Mouse (Mus musculus): Measurements from ENCODE around the gene Ifrd2. TPM values are rescaled to one million over a fixed set of nuclear protein-coding genes. Genes with fewer than 3 reads are reported as not detected.

The Ifrd2 gene
- polyA plus RNA-seq, 1 experiment from 2014 or later, result 61.4 TPM

DNA sequence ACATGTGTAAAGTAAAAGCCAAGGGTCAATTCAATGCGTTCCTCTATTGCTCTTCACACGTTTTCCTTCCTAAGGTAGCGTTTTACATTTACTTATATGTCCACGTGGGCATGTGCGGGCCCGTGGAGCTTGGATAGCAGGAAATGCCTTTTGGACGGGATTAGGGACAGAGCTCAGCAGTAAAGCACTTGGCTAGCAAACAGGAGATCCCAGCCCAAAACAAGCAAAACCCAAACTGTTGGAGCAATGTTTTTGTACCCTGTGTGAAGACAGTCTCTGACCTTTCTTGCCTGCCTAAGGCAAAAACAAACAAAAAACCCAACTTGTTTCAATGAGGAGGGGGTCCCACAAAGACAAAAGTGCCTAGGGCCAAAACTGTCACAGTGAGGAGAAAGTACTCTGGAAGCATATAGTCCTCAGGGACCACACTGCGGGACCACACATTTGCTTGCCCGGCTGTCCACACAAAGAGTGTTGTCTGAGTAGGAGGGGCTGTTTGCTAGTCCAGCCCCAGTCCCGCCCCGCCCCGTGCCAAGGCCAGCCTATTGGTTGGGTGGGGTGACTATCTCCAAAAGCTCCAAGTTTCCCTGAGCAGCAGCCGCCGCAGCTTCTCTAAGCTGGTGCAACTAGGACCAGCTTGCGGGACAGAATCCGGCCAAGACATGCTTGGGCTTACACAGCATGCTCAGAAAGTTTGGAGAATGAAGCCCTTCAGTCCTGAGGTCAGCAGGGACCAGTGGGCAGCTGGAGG lies 10.9 kb upstream of the Ifrd2 start, which contains the start of gene Hyal1:
Hyal1 (plus strand) TSS at position 571 of the 751 bp plus-strand sequence.
- WGBS, result 25% methylated on average over 16 of the region's 16 CpGs
- ATAC-seq (ENCODE audit: low FRiP score, low TSS enrichment), result peak; percentile 67
- Histone ChIP-seq H3K4me3 (ENCODE audit: low read length) (peak within 1 kb of the TSS; percentile 40), H3K4me1 (ENCODE audit: control insufficient read depth, insufficient read depth, low read length) (peaks cover 29% of the 10 kb centered on the region), H3K4me2 (replicated peaks; ENCODE audit: low read depth, low read length) (peak within 1 kb of the TSS; percentile 58), H3K27me3 (ENCODE audit: control insufficient read depth, insufficient read depth, low read length) (no peaks in the 10 kb centered on the region), H3K9me3 (ENCODE audit: control insufficient read depth, low read length) (no peaks in the 10 kb centered on the region), H3K27ac (ENCODE audit: low read depth, low read length) (peak within 1 kb of the TSS; percentile 76), H3K36me3 (ENCODE audit: control insufficient read depth, insufficient read depth, low read length) (peaks cover 26% of the 10 kb centered on the region), H3K9ac (ENCODE audit: low read depth, low read length) (peak within 1 kb of the TSS; percentile 53)

DNA sequence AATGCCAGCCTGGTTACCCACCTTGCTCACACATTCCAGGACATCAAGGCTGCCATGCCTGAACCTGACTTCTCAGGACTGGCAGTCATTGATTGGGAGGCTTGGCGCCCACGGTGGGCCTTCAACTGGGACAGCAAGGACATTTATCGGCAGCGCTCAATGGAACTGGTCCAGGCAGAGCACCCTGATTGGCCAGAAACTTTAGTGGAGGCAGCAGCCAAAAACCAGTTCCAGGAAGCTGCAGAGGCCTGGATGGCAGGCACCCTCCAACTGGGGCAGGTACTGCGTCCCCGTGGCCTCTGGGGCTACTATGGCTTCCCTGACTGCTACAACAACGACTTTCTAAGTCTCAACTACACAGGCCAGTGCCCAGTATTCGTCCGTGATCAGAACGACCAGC lies 9.6 kb upstream of the Ifrd2 start:
- Histone ChIP-seq H3K4me1 (ENCODE audit: control insufficient read depth, insufficient read depth, low read length) (peaks cover 34% of the 10 kb centered on the region), H3K36me3 (ENCODE audit: control insufficient read depth, insufficient read depth, low read length) (peaks cover 13% of the 10 kb centered on the region), H3K9ac (ENCODE audit: low read depth, low read length) (0 out of 2 replicates have a peak overlapping the region, but pooled peaks have one; percentile 53), H3K4me2 (replicated peaks; ENCODE audit: low read depth, low read length) (peak overlapping the region; percentile 58; the same call in 1 of the 2 replicates), H3K27me3 (ENCODE audit: control insufficient read depth, insufficient read depth, low read length) (no peaks in the 10 kb centered on the region), H3K27ac (ENCODE audit: low read depth, low read length) (no peak overlapping the region), H3K9me3 (ENCODE audit: control insufficient read depth, low read length) (no peaks in the 10 kb centered on the region), H3K4me3 (ENCODE audit: low read length) (no peak overlapping the region)
- ATAC-seq (ENCODE audit: low FRiP score, low TSS enrichment), result no peak
- WGBS, result 94% methylated on average over 10 of the region's 10 CpGs

DNA sequence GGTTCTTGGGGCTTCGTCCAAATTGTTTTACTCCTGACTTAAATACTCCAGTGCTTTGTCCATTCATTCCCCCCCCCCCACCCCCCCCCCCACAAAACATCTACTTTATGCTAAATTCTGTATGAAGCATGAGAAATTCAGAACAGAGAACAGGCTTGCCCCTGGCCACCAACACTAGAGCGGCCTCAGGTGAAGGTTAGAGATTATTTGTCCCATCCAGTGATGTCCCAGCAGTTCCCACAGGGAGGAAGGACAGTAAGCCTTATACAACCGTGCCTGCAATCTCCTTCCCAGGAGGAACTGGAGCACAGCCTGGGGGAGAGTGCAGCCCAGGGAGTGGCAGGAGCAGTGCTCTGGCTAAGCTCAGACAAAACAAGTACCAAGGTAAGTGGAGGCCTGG lies 8.9 kb upstream of the Ifrd2 start, which contains the start of gene Naa80:
Naa80 (plus strand) TSS at position 301 of the 400 bp plus-strand sequence.
- Histone ChIP-seq H3K9ac (ENCODE audit: low read depth, low read length) (0 out of 2 replicates have a peak within 1 kb of the TSS, but pooled peaks have one; percentile 53), H3K4me3 (ENCODE audit: low read length) (no peak within 1 kb of the TSS), H3K36me3 (ENCODE audit: control insufficient read depth, insufficient read depth, low read length) (peaks cover 12% of the 10 kb centered on the region; the same call in 1 of the 2 replicates), H3K4me1 (ENCODE audit: control insufficient read depth, insufficient read depth, low read length) (peaks cover 34% of the 10 kb centered on the region), H3K4me2 (replicated peaks; ENCODE audit: low read depth, low read length) (peak within 1 kb of the TSS; percentile 58; the same call in 1 of the 2 replicates), H3K9me3 (ENCODE audit: control insufficient read depth, low read length) (no peaks in the 10 kb centered on the region), H3K27ac (ENCODE audit: low read depth, low read length) (no peak within 1 kb of the TSS), H3K27me3 (ENCODE audit: control insufficient read depth, insufficient read depth, low read length) (no peaks in the 10 kb centered on the region)
- no peak for ATAC-seq (ENCODE audit: low FRiP score, low TSS enrichment)
- 86% methylated on average over 3 of the region's 3 CpGs for WGBS

DNA sequence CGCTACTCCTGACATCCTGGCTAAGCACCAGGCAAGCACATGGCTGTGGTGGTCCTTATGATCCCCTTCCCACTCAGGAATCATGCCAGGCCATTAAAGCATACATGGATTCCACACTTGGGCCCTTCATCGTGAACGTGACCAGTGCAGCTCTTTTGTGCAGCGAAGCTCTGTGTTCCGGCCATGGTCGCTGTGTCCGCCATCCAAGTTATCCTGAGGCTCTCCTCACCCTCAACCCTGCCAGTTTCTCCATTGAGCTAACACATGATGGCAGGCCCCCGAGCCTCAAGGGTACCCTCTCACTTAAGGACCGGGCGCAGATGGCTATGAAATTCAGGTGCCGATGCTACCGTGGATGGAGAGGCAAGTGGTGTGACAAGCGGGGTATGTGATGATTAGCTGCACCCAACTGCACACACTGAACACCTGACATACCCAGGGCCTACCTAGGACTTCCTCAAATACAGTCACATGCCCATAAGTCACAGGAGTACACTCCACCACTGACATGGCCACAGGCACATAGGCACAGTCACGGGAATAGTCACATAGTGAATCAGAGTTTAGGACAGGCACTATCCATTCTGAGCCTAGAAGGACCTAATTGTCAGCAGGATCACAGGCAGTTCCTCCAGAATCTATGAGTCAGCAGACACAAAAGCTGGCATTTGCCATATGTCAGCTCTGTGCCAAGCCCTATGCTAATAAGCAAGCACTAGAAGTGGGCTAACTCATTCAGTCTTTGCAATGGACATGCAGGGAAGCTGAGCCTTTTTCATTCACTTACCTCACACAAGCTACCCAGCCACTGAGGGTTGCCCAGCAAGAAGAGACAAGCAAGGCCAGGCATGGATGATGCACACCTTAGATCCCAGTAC lies 8.2 kb upstream of the Ifrd2 start:
- H3K9ac ChIP-seq (ENCODE audit: low read depth, low read length), result no peak overlapping the region
- no peaks in the 10 kb centered on the region for H3K27me3 ChIP-seq (ENCODE audit: control insufficient read depth, insufficient read depth, low read length)
- H3K4me3 ChIP-seq (ENCODE audit: low read length), result no peak overlapping the region
- no peaks in the 10 kb centered on the region for H3K9me3 ChIP-seq (ENCODE audit: control insufficient read depth, low read length)
- H3K36me3 ChIP-seq (ENCODE audit: control insufficient read depth, insufficient read depth, low read length), result peaks cover 10% of the 10 kb centered on the region; the same call in 1 of the 2 replicates
- H3K4me2 ChIP-seq (replicated peaks; ENCODE audit: low read depth, low read length), result no peak overlapping the region; the same call in 1 of the 2 replicates
- H3K27ac ChIP-seq (ENCODE audit: low read depth, low read length), result no peak overlapping the region
- no peak for ATAC-seq (ENCODE audit: low FRiP score, low TSS enrichment)
- H3K4me1 ChIP-seq (ENCODE audit: control insufficient read depth, insufficient read depth, low read length), result peaks cover 34% of the 10 kb centered on the region
- 93% methylated on average over 14 of the region's 14 CpGs for WGBS

DNA sequence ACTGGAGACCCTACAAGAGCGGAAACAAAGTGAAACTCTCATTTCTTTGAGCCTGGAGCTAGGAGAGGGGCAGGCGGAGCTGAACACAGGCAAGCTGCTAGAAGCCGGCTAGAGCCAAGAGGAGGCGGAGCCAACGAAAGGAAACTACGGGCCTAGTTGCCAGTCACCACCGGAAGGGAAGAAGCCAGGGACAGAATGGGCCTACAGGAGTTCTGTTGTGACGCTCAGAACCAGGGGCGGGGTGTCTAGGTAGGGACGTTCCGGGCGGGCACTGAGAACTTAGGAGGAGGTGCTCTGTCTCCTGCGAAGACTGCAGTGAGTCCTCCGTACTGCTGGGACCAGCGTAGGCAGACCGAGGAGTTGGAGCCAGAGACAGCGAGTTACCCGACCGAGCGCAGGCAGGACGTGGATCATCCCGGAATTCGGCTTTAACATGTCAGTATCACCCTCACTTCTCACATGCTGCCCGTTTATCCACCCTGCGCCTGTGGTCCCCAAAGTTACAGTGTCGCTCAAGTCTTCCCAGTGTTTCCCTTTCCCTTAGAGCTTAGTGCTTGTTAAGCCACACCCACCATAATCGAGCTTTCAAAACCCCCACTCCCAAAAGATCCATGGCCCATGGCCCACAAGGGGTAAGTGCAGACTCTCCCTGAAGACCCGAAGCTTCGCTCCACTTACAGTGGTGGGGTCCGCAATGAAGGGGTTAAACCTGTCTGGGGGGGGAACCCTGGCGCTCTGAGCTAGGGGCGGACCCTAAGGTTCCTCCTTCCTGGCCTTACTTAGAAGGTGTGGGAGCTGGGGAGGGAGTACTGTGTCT lies 6.7 kb upstream of the Ifrd2 start, which contains the start of gene Hyal3:
Hyal3 (plus strand) TSS at position 318 of the 817 bp plus-strand sequence.
- Histone ChIP-seq H3K27me3 (ENCODE audit: control insufficient read depth, insufficient read depth, low read length) (no peaks in the 10 kb centered on the region), H3K4me3 (ENCODE audit: low read length) (peak within 1 kb of the TSS; percentile 62), H3K36me3 (ENCODE audit: control insufficient read depth, insufficient read depth, low read length) (peaks cover 6% of the 10 kb centered on the region; the same call in 1 of the 2 replicates), H3K9ac (ENCODE audit: low read depth, low read length) (peak within 1 kb of the TSS; percentile 77), H3K27ac (ENCODE audit: low read depth, low read length) (peak within 1 kb of the TSS; percentile 91), H3K4me2 (replicated peaks; ENCODE audit: low read depth, low read length) (peak within 1 kb of the TSS; percentile 79), H3K4me1 (ENCODE audit: control insufficient read depth, insufficient read depth, low read length) (peaks cover 34% of the 10 kb centered on the region), H3K9me3 (ENCODE audit: control insufficient read depth, low read length) (no peaks in the 10 kb centered on the region)
- ATAC-seq (ENCODE audit: low FRiP score, low TSS enrichment), result peak; percentile 60
- WGBS, result under 1% methylated on average over 32 of the region's 32 CpGs

DNA sequence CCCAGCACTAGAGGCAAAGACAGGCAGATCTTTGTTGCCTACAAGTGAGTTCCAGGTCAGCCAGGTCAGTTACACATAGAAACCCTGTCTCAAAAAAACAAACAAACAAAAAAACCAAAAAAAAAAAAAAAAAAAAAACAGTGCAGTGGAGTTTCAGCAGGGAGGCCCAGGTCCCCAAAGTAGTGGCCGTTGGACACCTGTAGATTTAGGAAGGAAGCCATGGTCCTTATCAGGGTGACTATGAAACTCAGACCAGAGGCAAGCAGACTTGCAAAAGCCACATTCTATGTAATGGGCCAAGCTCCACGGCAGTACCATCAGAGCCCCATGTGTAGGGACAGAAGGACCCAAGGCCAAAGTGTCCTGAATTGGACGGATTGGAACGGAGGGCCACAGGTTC lies 5.9 kb upstream of the Ifrd2 start:
- WGBS, result 71% methylated on average over 4 of the region's 4 CpGs
- peak overlapping the region; percentile 62 for H3K4me3 ChIP-seq (ENCODE audit: low read length)
- peak overlapping the region; percentile 77; the same call in 1 of the 2 replicates for H3K9ac ChIP-seq (ENCODE audit: low read depth, low read length)
- H3K4me1 ChIP-seq (ENCODE audit: control insufficient read depth, insufficient read depth, low read length), result peaks cover 27% of the 10 kb centered on the region
- peaks cover 6% of the 10 kb centered on the region; the same call in 1 of the 2 replicates for H3K36me3 ChIP-seq (ENCODE audit: control insufficient read depth, insufficient read depth, low read length)
- H3K9me3 ChIP-seq (ENCODE audit: control insufficient read depth, low read length), result no peaks in the 10 kb centered on the region
- peak overlapping the region; percentile 79 for H3K4me2 ChIP-seq (replicated peaks; ENCODE audit: low read depth, low read length)
- peak overlapping the region; percentile 91; the same call in 1 of the 2 replicates for H3K27ac ChIP-seq (ENCODE audit: low read depth, low read length)
- ATAC-seq (ENCODE audit: low FRiP score, low TSS enrichment), result no peak
- H3K27me3 ChIP-seq (ENCODE audit: control insufficient read depth, insufficient read depth, low read length), result no peaks in the 10 kb centered on the region

DNA sequence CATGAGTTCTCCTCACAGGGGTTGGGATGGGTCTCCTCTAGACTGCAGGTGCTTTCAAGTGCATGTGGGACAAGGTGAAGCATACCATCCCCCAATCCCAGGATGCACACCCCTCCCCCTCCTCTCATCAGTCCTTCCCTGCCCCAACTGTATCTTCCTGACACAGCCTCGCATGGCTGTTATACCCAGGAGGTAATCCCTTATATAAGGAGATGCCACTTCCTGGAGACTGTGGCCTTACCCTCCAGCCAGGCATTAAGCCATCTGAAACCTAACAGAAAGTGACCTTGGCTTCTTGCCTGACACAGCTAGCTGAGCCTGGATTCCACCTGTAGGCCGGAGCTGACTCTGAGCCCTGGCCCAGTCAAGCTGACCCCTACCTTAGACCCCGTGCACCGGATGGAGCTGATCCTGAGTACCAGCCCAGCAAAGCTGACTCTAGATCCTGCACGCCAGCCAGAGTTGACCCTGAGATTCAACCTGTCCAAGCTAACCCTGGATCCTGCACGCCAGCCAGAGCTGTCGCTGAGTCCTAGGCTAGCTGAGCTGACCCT lies 4.9 kb upstream of the Ifrd2 start:
- WGBS, result 93% methylated on average over 7 of the region's 7 CpGs
- no peak overlapping the region for H3K4me3 ChIP-seq (ENCODE audit: low read length)
- no peaks in the 10 kb centered on the region for H3K9me3 ChIP-seq (ENCODE audit: control insufficient read depth, low read length)
- H3K4me1 ChIP-seq (ENCODE audit: control insufficient read depth, insufficient read depth, low read length), result peaks cover 18% of the 10 kb centered on the region
- no peaks in the 10 kb centered on the region for H3K27me3 ChIP-seq (ENCODE audit: control insufficient read depth, insufficient read depth, low read length)
- H3K27ac ChIP-seq (ENCODE audit: low read depth, low read length), result no peak overlapping the region
- H3K4me2 ChIP-seq (replicated peaks; ENCODE audit: low read depth, low read length), result no peak overlapping the region
- H3K9ac ChIP-seq (ENCODE audit: low read depth, low read length), result no peak overlapping the region
- ATAC-seq (ENCODE audit: low FRiP score, low TSS enrichment), result no peak
- H3K36me3 ChIP-seq (ENCODE audit: control insufficient read depth, insufficient read depth, low read length), result peaks cover 6% of the 10 kb centered on the region; the same call in 1 of the 2 replicates

DNA sequence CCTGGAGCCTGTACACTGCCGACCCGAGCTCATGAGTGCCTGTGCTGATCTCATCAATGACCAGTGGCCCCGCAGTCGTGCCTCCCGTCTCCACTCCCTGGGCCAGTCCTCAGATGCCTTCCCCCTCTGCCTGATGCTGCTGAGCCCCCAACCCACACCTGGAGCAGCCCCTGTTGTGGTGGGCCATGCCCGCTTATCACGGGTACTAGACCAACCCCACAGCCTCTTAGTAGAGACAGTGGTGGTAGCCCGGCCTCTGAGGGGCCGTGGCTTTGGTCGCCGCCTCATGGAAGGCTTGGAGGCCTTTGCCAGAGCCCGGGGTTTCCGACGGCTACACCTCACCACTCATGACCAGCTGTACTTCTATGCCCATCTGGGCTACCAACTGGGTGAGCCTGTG lies 4.3 kb upstream of the Ifrd2 start:
- peaks cover 6% of the 10 kb centered on the region; the same call in 1 of the 2 replicates for H3K36me3 ChIP-seq (ENCODE audit: control insufficient read depth, insufficient read depth, low read length)
- H3K27ac ChIP-seq (ENCODE audit: low read depth, low read length), result no peak overlapping the region
- no peak overlapping the region for H3K4me2 ChIP-seq (replicated peaks; ENCODE audit: low read depth, low read length)
- ATAC-seq (ENCODE audit: low FRiP score, low TSS enrichment), result no peak
- no peaks in the 10 kb centered on the region for H3K27me3 ChIP-seq (ENCODE audit: control insufficient read depth, insufficient read depth, low read length)
- WGBS, result 94% methylated on average over 14 of the region's 14 CpGs
- H3K4me3 ChIP-seq (ENCODE audit: low read length), result no peak overlapping the region
- no peak overlapping the region for H3K9ac ChIP-seq (ENCODE audit: low read depth, low read length)
- H3K9me3 ChIP-seq (ENCODE audit: control insufficient read depth, low read length), result no peaks in the 10 kb centered on the region
- peaks cover 18% of the 10 kb centered on the region for H3K4me1 ChIP-seq (ENCODE audit: control insufficient read depth, insufficient read depth, low read length)
